Mouse (Mus musculus) CH12.LX (cell line): Measurements from ENCODE around the gene Paqr6.

Experiments used
- CTCF ChIP-seq, 2 experiments: IDR thresholded peaks in 1 of 2; conservative IDR thresholded peaks in 1 of 2; 2 replicates each; pipeline ENCODE4 v1.5.1; 2011 to 2012; ENCODE audit warnings: low read depth in 2 of 2, low read length in 2 of 2, improper control_type of control experiment in 1 of 2, inconsistent platforms in 1 of 2, mild to moderate bottlenecking in 1 of 2, moderate library complexity in 1 of 2
- MAX ChIP-seq: IDR thresholded peaks from 2 replicates; pipeline ENCODE4 v1.6.1; 2011; ENCODE audit warnings: low read length, improper control_type of control experiment
- USF2 ChIP-seq: conservative IDR thresholded peaks from 2 replicates; pipeline ENCODE4 v1.6.1; 2011; ENCODE audit warnings: low read depth, low read length, improper control_type of control experiment

GRCm38 (mm10) chr3:88408953-88409352 is 44.6 kb downstream of the Paqr6 start:
- no peak for TF ChIP-seq MAX
- no peak for TF ChIP-seq CTCF (conservative IDR thresholded peaks at IDR 0.05 in 1 of 2, IDR thresholded peaks at IDR 0.05 in 1 of 2; ENCODE audit: low read depth in 2 of 2, low read length in 2 of 2)
- TF ChIP-seq USF2 = no peak
